Mouse (Mus musculus) cortical plate, adult 2 months (tissue): ENCODE data around the gene Grm1.

Source experiments
- CTCF ChIP-seq: fragments of 200-500 bp; IDR thresholded peaks from 2 replicates; pipeline ENCODE4 v1.5.1; 2011; ENCODE audit warnings: mild to moderate bottlenecking, control low read depth, low read length; ENCODE audit not compliant: insufficient read depth; ENCODE audit errors: extremely low read depth
- POLR2A ChIP-seq: fragments of 200-500 bp; IDR thresholded peaks from 2 replicates; pipeline ENCODE4 v1.6.1; 2011; ENCODE audit warnings: mild to moderate bottlenecking, low read length, control low read depth; ENCODE audit not compliant: insufficient read depth; ENCODE audit errors: extremely low read depth

- TF ChIP-seq CTCF (no peak), POLR2A (no peak)
These were observed 138.2 kb downstream of the Grm1 start for GRCm38 (mm10) chr10:10944003-10944402.
